Mouse (Mus musculus) heart, postnatal 10 days (tissue): Measurements from ENCODE around the gene Amfr. TPM values are rescaled to one million over a fixed set of nuclear protein-coding genes. Genes with fewer than 3 reads are reported as not detected.
A peak's percentile ranks its signal among the peaks of the same experiment; 100 is the strongest.
"Not testable (repeated sequence)": the region's sequence is repeated elsewhere in the genome, so short reads cannot be mapped to it uniquely, and the experiment has no call there.

Experiments used
- DNase-seq, 2 experiments: peaks; one replicate each; pipeline ENCODE4 v3.0.0; 2021
- intact Hi-C: fragments of 180-260 bp; cut with DNase I; formaldehyde crosslinking; loops from one replicate; pipeline ENCODE4 v1.15.1; 2025
- total RNA-seq, 2 experiments: library from RNA; stranded (reverse); gene quantifications; 2 replicates each; pipeline ENCODE4 v1.2.3; 2021

The Amfr gene
- 100 to 1,000 TPM; 125 to 126 TPM for total RNA-seq

DNA sequence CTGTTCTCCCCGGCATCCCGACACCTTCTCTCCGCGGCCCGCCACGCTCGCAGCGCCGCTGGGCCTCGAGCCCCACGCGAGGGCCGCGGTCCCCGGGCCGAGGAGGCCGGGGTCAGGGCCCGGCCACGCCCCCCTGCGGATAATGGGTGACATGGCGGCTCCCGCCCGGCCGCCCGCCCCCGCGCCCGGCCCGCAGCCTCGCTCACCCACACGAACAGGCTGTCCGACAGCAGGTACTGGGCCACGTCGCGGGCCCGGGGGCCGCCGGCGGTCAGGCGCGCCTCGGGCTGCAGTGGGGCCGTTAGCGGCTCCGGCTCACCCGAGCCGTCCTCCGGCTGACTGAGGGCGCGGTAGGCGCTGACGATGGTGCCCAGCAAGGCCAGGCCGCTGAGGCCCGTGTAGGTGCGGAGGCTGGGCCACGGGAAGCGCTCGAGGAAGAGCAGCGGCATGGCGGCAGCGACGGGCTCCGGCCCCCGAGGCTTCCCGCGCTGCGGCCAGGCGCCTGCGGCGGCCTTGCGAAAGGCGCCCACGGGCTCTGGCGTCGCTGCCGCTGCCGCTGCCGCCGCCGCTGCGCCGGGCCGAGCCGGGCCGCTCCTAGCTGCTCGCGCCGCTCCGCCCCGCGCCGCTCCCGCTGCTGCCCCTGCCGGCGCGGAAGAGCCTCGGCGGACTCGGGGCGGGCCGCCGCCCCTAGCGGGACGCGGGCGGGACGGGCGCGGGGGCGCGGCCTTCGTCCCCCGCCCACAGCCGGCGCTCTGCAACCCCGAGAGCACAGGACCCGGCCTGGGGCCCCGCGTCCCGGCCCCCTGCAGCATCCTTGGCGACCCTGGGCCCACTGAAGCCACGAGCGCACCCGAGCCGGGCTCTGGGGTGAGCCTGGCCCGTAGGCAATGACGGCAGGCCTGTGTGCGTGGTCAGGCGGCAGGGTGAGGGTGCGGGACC is at the start of gene Amfr:
Gene Amfr, minus strand, starts transcription at position 830 of the 939 bp plus-strand sequence.
- peak; percentile 79 to 81 for DNase-seq
- intact Hi-C loops = no loop called here

DNA sequence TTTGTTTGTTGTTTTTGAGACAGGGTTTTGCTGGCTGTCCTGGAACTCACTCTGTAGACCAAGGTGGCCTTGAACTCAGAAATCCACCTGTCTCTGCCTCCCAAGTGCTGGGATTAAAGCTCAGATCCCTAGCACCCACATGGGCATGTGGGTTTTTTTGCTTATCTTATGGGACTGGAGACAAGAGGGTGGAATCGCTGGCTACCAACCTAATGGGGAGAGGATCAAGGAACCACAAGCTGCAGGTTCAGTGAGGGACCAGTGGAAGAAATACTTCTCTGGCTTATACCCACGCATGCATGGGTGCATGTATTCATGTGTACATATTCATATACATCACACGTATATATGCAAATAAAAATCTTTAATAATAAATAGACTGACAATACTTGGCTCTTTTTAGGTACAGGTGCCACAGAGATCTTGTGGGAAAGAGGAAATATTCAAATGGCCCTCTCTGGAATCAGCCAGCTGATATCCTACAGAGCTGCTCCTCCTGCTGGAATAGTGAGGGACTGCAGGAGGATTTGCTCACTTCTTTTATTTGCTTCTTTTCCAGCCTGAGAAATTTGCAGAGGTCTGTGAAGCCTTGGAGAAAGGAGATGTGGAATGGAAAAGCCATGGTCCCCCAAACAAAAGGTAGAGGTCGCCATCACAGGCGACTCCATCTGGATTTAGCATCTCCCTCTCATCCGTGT is 44.7 kb upstream of the Amfr start:
- intact Hi-C loops = loop anchor here (5.0 to 10.0 kb wide), 2 partner anchors 393 to 465 kb away; no protein-coding TSS in a partner anchor
- DNase-seq = peak; percentile 60 to 77

DNA sequence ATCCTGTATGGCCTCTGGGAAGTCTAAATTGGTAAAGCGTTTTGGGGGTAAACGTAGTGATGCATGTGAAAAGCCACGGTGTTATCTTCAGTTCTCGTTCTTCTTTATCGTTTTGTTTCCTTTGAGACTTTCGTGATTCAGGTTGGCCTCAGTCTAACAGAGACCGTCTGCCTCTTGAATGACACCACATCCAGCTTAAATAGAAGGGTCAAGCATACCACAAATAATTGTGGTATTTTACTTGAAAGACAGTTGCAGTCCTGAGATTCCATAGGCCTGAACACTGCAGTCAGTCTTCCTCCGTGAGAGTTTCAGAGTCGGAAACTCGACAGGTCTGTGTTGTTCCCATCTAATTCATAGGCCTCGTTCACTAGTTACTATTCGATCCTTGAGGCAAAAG is 40.1 kb upstream of the Amfr start:
- intact Hi-C loops = loop anchor here (10.0 kb wide), 1 partner anchor 388 kb away; no protein-coding TSS in a partner anchor
- no peak for DNase-seq

DNA sequence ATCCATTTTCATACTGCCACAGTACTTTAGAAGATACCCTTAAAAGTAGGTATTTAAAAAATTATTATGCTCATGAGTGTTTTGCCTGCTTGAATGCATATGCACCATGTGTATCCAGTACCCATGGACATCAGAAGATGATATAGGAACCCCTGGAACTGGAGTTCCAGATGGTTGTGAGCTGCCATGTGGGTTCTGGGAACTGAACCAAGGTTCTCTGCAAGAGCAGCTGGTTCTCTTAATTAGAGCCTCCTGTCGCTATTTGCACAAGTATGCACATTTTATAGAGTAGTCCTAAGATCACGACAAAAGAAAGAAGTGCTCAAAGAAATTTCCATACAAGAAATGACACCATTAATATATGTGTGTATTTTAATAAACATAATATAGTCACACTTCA is 35.2 kb upstream of the Amfr start:
- DNase-seq = peak in 1 of 2 experiments; percentile 11
- intact Hi-C loops = no loop called here

DNA sequence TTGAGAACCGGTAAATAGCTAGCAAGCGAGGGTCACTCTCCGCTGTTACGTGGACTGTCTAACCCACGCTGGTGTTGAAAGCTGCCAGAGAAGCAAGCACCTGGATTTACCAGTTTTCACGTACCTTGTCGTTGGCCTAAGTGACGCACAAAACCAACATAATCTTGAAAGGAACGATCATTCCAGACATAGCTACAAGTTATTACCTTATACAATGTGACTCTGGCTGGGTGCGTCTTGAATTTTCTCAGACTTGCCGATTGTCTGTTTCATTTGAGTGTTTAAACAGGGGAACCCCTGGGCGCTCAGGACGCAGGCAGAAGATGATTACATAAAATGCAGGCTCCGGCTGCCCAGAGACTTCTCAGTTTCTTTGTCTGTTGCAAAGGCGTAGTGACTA is 25.2 kb upstream of the Amfr start:
- intact Hi-C loops = no loop called here
- peak in 1 of 2 experiments; percentile 18 for DNase-seq

DNA sequence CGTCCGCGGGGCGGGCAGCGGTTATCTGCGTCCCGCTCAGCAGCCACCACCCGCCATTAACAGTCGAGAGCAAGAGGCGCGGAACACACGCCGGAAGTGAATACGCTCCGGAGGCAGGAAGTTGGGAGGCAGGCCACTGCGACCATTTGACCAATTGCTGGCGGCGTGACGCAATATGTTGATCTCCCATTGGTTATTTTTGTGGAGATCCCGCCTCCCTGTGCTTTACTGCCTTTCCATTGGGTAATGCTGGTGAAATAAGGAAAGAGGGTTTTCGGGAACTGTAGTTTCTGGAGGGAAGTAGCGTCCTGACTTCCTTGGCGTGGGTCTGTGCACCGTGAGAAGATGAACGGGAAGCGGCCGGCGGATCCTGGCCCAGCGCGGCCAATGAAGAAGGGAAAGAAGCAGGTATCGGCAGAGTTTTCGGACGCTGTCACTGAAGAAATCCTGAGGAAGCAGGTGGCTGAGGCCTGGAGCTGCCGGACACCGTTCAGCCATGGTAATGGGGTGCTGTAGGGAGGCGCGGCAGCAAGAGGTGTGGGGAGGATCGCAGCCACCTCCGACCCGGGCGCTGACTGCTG is 24.4 kb upstream of the Amfr start, which contains the start of the genes Nudt21 and Ogfod1:
Gene Nudt21, minus strand, starts transcription at position 88 of the 581 bp plus-strand sequence.
Gene Ogfod1, plus strand, starts transcription at position 255 of the 581 bp plus-strand sequence.
- intact Hi-C loops = no loop called here
- peak; percentile 97 for DNase-seq

DNA sequence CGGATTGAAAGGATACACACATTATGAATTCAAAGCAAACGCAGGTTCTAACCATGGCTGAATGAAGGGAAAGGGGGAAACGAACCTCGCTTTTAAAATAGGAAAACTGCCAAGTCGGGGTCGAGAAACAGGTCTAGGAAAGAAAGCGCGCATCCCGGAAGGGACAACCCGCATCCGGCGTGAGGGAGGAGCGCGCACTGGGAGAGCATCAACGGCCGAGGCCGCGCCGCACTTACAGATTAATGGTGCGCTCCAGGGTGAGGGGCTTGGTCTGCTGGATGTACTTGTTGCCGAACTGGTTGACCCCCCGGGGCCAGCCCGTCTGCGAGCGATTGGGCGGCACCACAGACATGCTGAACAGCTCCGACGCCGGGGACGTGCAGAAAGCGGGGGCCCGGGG is 23.9 kb upstream of the Amfr start:
- DNase-seq = peak; percentile 70 to 73
- intact Hi-C loops = not testable (repeated sequence)

DNA sequence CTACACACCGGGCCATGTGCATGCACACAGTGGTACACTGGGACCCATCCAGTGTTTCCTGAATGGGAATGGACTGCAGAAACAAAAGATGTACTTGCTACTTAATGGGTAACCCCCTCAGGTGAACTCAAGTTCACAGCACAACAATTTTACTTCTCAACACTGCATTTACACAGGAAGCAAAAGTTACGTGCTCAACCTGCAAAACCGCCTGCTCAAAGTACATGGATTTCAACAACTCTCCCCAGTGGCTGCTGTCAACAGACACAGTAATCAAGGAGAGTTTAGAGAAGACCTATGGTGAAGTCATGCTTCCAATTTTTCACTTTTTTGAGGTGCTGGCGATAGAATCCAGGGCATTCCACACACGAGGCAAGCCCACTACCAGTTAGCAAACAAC is 22.6 kb upstream of the Amfr start:
- intact Hi-C loops = loop anchor here (1.0 kb wide), 1 partner anchor 22 kb away; no protein-coding TSS in a partner anchor
- no peak for DNase-seq

DNA sequence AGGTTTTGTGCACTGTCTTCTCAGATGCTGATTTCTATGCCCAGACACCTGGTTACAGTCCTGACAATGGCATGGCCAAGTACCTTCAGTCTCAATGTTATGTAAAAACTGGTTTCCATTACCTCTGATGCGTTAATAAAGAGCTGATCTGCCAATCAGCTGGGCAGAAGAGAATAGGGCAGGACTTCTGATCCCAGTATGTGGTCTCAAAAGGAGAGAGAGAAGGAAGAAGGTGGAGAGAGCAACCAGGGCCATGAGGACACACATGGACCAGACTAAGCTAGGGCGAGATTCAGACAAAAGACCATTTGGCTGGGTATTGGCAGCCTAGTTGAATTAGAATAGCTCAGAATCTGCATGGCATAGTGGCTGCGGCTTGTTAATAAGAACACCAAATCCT is 21.0 kb upstream of the Amfr start:
- intact Hi-C loops = no loop called here
- no peak for DNase-seq

DNA sequence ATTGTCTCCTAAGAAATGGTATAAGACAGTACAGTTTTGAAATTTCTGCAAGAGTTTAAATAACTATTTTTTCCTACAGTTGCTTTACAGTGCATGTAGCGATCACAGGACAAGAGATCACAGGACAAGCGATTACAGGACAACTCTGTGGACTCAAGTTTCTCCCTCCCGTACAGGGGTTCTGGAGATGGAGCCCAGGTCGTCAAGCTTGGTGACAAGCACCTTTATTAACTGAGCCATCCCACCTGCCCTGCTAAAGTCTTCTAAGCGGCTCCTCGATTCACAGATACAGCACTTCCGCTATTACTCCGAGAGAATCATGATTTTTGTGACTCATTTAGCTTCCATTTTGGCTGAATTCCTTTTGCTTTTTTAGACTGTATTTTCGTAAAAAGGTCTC is 17.1 kb upstream of the Amfr start:
- DNase-seq = no peak
- intact Hi-C loops = no loop called here

DNA sequence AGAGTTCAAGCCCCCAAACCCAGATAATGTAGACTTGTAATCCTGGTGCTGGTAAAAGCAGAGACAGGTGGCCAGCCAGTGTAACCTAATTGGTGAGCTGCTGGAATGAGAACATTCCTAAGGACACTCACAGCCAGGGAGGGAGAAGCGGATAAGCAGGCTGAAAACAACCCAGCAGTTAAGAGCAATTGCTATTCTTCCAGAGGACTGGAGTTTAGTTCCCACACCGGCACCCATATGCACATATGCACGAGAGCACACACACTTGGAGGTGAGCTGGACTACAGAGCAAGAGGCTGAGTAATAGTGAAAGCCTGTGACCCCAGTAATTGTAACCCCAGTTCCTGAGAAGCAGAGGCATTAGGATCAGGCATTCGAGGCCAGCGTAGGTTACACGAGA is 11.3 kb upstream of the Amfr start:
- intact Hi-C loops = no loop called here
- no peak for DNase-seq

DNA sequence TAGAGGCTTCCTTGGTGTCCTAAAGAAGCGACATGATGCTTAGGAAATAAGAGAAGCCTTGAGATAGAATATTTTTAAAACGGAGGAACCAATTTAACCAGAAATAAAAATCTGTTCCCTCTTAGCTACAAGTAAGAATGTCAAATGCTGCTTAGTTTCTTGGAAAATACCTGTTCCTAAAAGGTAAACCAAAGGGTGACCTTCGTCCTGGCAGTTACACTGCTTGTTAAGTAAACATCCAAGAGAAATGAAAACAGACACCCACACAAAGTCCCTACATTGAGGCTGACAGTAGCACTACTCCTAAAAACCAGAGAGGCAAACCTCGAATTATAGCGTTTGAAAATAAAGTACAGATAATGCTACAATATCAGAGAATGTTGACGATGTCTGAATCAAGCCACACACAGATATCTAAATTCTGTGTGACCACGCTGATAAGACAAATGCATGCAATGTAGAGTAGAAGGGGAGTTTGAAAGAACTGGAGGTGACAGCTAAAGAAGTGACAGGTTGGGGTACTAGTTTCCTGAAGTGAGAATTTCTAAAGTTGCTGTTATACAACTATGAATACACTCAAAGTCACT is 477 bp upstream of the Amfr start:
- no peak for DNase-seq
- intact Hi-C loops = loop anchor here (1.0 kb wide), 1 partner anchor 22 kb away; no protein-coding TSS in a partner anchor

DNA sequence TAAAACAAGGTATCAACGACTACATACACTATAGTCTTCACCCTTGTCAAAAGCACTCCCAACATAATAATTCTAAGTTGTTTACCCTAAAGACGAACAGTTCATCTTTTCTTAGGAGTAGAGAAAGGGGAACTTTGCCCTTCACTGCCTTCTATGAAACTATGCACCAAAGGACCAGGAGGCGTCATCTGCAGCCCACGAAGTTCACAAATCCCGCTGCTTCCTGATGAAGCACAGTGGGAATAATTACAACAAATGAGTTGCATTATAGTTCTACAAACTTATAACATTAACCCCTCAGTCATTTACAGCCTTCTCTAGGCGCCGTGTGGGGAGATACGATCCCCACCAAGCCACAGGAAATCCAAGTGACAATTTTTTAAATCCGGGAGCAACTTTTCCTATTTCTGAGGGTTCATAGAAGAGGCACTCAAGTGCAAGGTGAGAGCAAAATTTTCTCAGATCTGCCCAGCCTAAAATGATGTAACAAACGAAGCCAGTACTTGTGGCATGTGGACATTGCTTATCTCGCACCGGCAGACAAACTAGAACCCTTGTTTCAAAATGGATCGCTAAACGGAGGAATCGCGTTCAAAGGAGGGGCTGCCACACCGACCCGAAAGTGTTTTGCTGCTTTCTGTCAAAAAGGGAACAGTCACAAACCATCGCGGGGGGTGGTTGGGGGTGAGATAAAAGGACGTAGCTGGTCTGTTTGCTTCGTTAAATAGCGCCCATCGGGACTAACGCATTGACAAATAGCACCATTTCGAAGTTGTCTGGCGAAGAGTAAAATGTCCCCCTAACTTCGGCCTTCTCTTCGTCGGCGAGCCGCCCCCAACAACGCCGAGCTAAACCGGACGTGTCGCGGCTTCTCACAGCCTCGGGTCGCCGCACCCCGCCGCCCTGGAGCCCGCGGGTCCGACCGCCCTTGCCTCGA is 1.3 kb downstream of the Amfr start:
- intact Hi-C loops = no loop called here
- DNase-seq = peak in 1 of 2 experiments; percentile 21

DNA sequence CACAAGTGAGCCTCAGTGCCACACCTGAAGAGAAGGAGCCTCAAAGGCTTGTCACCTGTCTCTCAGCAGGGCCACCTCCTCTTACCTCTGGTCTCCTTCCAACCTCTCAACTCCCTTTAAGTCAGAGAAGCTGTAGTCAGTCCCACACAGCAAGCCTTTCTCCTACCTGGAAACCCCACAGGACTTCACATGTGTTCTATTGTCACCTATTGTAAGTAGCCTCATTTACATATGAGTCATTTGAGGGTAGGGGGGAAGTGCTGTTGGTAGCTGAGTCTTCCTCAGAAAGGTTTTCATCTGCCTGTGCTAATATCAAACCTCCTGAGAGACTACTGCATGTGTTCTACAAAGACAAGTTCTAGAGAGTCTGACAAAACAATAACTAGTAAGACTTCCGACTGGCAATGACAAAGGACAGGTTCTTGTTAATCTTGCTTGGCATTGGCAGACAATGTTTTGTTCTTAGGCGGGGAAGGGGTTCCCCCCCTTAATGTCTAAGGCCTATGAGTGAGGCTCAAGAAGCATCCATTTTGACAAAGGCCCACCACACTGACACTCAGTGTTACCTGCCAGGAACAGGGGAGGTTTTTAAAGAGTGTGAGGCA is 2.4 kb downstream of the Amfr start:
- no peak for DNase-seq
- intact Hi-C loops = no loop called here

DNA sequence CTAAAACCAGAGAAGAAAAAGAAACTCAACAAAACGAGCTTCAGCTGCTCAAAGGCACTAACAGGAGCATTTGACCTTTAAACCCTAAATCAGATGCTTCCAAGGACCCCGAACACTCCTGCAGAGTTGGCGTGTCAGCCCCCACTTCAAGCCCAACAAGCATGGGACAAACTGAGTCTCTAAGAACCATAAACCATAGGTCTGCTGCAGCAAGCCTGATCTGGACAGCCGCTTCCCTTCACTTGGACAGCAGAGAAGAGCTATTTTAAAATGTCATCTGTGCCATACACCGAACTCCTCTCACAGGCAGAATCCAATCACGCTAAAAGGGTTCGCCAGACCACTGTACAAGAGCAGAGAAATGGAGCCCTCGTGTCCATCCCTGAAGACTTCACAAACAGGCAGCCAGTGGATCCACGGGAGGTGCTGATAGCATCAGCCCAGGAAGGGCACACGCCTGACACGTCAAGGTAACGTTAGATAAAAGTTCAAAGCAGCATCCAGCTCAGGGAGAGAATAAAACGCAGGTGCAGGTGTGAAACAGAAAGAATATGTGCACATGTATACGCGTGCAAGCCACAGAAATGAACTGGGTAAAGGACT is 3.3 kb downstream of the Amfr start:
- intact Hi-C loops = no loop called here

DNA sequence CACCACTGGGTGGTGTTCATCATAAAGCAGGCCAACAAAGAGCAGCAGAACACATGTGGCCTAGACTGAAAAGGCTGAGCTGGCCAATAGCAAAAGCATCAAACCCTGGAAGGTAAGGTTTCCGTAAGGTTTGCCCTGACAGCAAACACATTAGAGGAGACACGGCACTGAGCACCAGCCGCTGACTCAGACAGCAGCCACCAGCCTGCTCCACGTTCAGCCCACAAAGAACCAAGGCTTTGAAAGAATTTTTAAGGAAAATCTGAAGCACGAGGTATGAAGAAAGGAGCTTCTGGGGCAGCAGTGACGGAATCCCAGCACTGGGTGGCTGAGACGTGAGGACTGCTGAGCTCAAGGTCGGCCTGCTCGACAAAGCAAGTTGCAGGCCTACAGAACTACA is 8.5 kb downstream of the Amfr start:
- intact Hi-C loops = no loop called here
- DNase-seq = no peak

More for the DNA sequence above, 3.3 kb downstream of the Amfr start:
- no peak for DNase-seq

DNA sequence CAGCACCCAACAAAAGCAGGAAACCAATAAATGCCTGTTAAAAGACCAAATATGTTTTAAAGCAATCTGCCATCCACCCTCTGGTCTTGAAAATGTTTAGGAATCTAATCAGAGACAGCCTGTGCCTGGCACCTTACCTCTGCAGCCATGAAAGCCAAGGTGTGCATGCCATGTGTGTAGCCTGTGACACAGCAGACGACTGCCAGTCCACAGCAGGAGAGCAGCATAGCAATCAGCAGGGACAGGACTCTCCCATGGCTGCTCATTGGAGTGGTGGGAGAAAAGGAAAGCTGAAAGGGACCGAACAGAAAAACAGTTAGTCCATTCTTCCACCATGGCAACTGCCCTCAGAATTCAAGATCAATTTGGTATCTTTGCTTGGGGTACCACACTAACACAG is 13.7 kb downstream of the Amfr start:
- intact Hi-C loops = no loop called here
- no peak for DNase-seq

DNA sequence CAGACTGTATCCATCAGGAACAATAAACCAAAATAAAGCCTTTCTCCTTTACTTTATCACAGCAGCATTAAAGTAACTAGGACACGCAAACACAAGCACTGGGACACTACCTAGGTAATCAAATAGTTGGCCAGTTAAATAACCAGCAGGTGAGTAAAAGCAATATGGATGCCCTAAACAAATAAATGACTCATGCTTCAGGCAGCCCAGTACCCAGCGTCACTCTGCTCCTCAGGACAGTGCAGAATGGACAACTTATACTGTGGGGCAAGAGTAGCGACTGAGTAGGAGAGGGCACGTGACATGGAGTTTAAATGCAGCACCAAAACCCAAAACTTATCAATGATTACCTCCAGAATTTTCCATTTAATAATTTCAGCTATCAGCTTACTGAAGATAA is 22.9 kb downstream of the Amfr start:
- no peak for DNase-seq
- intact Hi-C loops = no loop called here

DNA sequence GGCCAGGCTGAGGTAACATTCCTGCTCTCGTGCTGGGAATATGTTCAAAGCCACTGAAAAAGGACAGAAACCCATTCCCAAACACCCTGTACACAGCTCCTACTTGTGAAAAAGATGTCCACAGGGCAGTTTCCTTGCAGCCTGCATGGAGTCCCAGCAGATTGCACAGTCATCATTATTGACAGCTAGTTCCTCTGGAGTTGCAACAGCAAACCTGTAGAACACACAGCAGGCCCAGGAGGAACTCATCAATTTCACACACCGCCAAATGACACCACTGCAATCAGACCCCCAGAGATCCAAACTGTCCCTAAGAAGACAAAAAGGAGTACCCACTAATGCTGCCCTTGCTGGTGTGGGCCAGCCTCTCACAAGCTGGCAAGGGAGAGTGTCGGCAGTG is 27.9 kb downstream of the Amfr start:
- intact Hi-C loops = no loop called here
- no peak for DNase-seq
